Mouse (Mus musculus) B cell, adult 62 days (primary cell): ENCODE results near the gene Rpl36-ps4. TPM values are rescaled to one million over a fixed set of nuclear protein-coding genes. Genes with fewer than 3 reads are reported as not detected.

Experiments
- total RNA-seq: library from RNA; stranded (reverse); gene quantifications from 4 replicates; pipeline ENCODE4 v1.2.4, GENCODE M21; 2023

The Rpl36-ps4 gene
- not detected in 4 replicates for total RNA-seq

DNA sequence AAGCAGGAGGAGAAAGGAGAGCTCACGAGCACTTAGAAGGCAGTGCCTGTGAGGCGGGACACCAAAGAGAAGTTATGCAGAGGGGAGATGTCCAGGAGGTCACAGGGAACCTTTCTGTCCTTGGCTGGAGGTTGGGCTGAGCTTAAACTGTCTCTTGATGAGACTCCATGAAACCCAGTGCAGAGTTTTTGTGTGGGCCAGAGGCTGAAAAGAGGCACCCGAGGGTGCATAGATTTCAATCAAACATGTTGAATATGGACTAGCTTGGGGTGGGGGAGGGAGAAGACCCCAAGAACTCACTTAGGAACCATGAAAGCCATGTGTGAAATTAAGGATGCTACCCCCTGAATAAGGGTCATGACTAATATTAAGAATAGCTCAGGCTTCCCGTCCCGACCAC, at the start of gene Rpl36-ps4:
Gene Rpl36-ps4 (plus strand): TSS at position 301 of the 400 bp plus-strand sequence.

Other genes with a start within 250 kb of the Rpl36-ps4 start
- 27.0 to 35.3 TPM (median 31.9 TPM) in 4 replicates for gene Msh2, start 248.6 kb upstream of the Rpl36-ps4 start, total RNA-seq
- gene Kcnk12, start 123.0 kb upstream of the Rpl36-ps4 start, total RNA-seq = not detected in 4 replicates
- gene Msh6, start 54.1 kb downstream of the Rpl36-ps4 start, total RNA-seq = 26.3 to 32.4 TPM (median 30.1 TPM) in 4 replicates
- gene Fbxo11, start 144.3 kb downstream of the Rpl36-ps4 start, total RNA-seq = 168 to 180 TPM (median 176 TPM) in 4 replicates